Mouse (Mus musculus): Measurements from ENCODE around the gene Dscaml1. TPM values are rescaled to one million over a fixed set of nuclear protein-coding genes. Genes with fewer than 3 reads are reported as not detected.
A peak's percentile ranks its signal among the peaks of the same experiment; 100 is the strongest.

Gene Dscaml1
- polyA plus RNA-seq, 1 experiment from 2014 or later, result 10.8 TPM

GRCm38 (mm10) chr9:45454889-45455610, 28.6 kb downstream of the Dscaml1 start:
- Histone ChIP-seq H3K9ac (ENCODE audit: low read depth, low read length) (no peak overlapping the region), H3K27ac (ENCODE audit: low read depth, low read length) (no peak overlapping the region; the same call in 1 of the 2 replicates), H3K4me2 (ENCODE audit: low read length) (no peak overlapping the region), H3K9me3 (ENCODE audit: control insufficient read depth, low read length) (no peaks in the 10 kb centered on the region), H3K4me1 (ENCODE audit: control insufficient read depth, insufficient read depth, low read depth, low read length) (peaks cover 7% of the 10 kb centered on the region), H3K27me3 (replicated peaks; ENCODE audit: control insufficient read depth, insufficient read depth, low read length) (no peaks in the 10 kb centered on the region), H3K36me3 (ENCODE audit: control insufficient read depth, insufficient read depth, low read length) (no peaks in the 10 kb centered on the region), H3K4me3 (ENCODE audit: low read length) (no peak overlapping the region)
- peak; percentile 52 for ATAC-seq
- 37% methylated on average over 8 of the region's 8 CpGs for WGBS

- Histone ChIP-seq H3K27ac (ENCODE audit: low read depth, low read length) (no peak overlapping the region), H3K36me3 (ENCODE audit: control insufficient read depth, insufficient read depth, low read length) (no peaks in the 10 kb centered on the region), H3K4me1 (ENCODE audit: control insufficient read depth, insufficient read depth, low read depth, low read length) (peaks cover 7% of the 10 kb centered on the region), H3K4me2 (ENCODE audit: low read length) (no peak overlapping the region), H3K9ac (ENCODE audit: low read depth, low read length) (no peak overlapping the region), H3K4me3 (ENCODE audit: low read length) (no peak overlapping the region), H3K27me3 (replicated peaks; ENCODE audit: control insufficient read depth, insufficient read depth, low read length) (no peaks in the 10 kb centered on the region), H3K9me3 (ENCODE audit: control insufficient read depth, low read length) (no peaks in the 10 kb centered on the region)
- 40% methylated on average over 7 of the region's 7 CpGs for WGBS
- no peak for ATAC-seq
Measured at GRCm38 (mm10) chr9:45457200-45457599, 30.8 kb downstream of the Dscaml1 start.

- Histone ChIP-seq H3K4me3 (ENCODE audit: low read length) (no peak overlapping the region), H3K9me3 (ENCODE audit: control insufficient read depth, low read length) (no peaks in the 10 kb centered on the region; the same call in 1 of the 2 replicates), H3K27ac (ENCODE audit: low read depth, low read length) (no peak overlapping the region), H3K4me2 (ENCODE audit: low read length) (no peak overlapping the region), H3K27me3 (replicated peaks; ENCODE audit: control insufficient read depth, insufficient read depth, low read length) (no peaks in the 10 kb centered on the region), H3K9ac (ENCODE audit: low read depth, low read length) (no peak overlapping the region), H3K4me1 (ENCODE audit: control insufficient read depth, insufficient read depth, low read depth, low read length) (peaks cover 7% of the 10 kb centered on the region), H3K36me3 (ENCODE audit: control insufficient read depth, insufficient read depth, low read length) (no peaks in the 10 kb centered on the region)
- no peak for ATAC-seq
- WGBS, result 49% methylated on average over 14 of the region's 14 CpGs
Measured at GRCm38 (mm10) chr9:45458363-45458762, 31.9 kb downstream of the Dscaml1 start.

GRCm38 (mm10) chr9:45465396-45466019, 39.1 kb downstream of the Dscaml1 start:
- Histone ChIP-seq H3K4me1 (ENCODE audit: control insufficient read depth, insufficient read depth, low read depth, low read length) (peaks cover 6% of the 10 kb centered on the region), H3K36me3 (ENCODE audit: control insufficient read depth, insufficient read depth, low read length) (no peaks in the 10 kb centered on the region), H3K9ac (ENCODE audit: low read depth, low read length) (no peak overlapping the region), H3K4me3 (ENCODE audit: low read length) (no peak overlapping the region), H3K9me3 (ENCODE audit: control insufficient read depth, low read length) (no peaks in the 10 kb centered on the region; the same call in 1 of the 2 replicates), H3K27ac (ENCODE audit: low read depth, low read length) (no peak overlapping the region), H3K27me3 (replicated peaks; ENCODE audit: control insufficient read depth, insufficient read depth, low read length) (no peaks in the 10 kb centered on the region), H3K4me2 (ENCODE audit: low read length) (no peak overlapping the region)
- ATAC-seq, result no peak
- 48% methylated on average over 6 of the region's 6 CpGs for WGBS

- Histone ChIP-seq H3K9me3 (ENCODE audit: control insufficient read depth, low read length) (no peaks in the 10 kb centered on the region), H3K27ac (ENCODE audit: low read depth, low read length) (no peak overlapping the region), H3K36me3 (ENCODE audit: control insufficient read depth, insufficient read depth, low read length) (no peaks in the 10 kb centered on the region), H3K4me3 (ENCODE audit: low read length) (no peak overlapping the region), H3K4me1 (ENCODE audit: control insufficient read depth, insufficient read depth, low read depth, low read length) (peaks cover 17% of the 10 kb centered on the region), H3K9ac (ENCODE audit: low read depth, low read length) (no peak overlapping the region), H3K27me3 (replicated peaks; ENCODE audit: control insufficient read depth, insufficient read depth, low read length) (no peaks in the 10 kb centered on the region), H3K4me2 (ENCODE audit: low read length) (no peak overlapping the region)
- ATAC-seq, result no peak
- WGBS, result 78% methylated on average over 10 of the region's 10 CpGs
Measured at GRCm38 (mm10) chr9:45468235-45468634, 41.8 kb downstream of the Dscaml1 start.

GRCm38 (mm10) chr9:45470746-45471471, 44.5 kb downstream of the Dscaml1 start:
- H3K36me3 ChIP-seq (ENCODE audit: control insufficient read depth, insufficient read depth, low read length), result no peaks in the 10 kb centered on the region
- peak overlapping the region; percentile 70 for H3K27ac ChIP-seq (ENCODE audit: low read depth, low read length)
- peak overlapping the region; percentile 25; the same call in 1 of the 2 replicates for H3K9ac ChIP-seq (ENCODE audit: low read depth, low read length)
- H3K4me3 ChIP-seq (ENCODE audit: low read length), result no peak overlapping the region
- no peaks in the 10 kb centered on the region for H3K9me3 ChIP-seq (ENCODE audit: control insufficient read depth, low read length)
- no peak overlapping the region for H3K4me2 ChIP-seq (ENCODE audit: low read length)
- no peak; the same call in 1 of the 2 replicates for ATAC-seq
- 64% methylated on average over 10 of the region's 10 CpGs for WGBS
- H3K4me1 ChIP-seq (ENCODE audit: control insufficient read depth, insufficient read depth, low read depth, low read length), result peaks cover 17% of the 10 kb centered on the region
- no peaks in the 10 kb centered on the region for H3K27me3 ChIP-seq (replicated peaks; ENCODE audit: control insufficient read depth, insufficient read depth, low read length)

- WGBS, result 13% methylated on average over 9 of the region's 9 CpGs
- ATAC-seq, result peak; percentile 54
- no peak overlapping the region for H3K27ac ChIP-seq (ENCODE audit: low read depth, low read length)
- H3K27me3 ChIP-seq (replicated peaks; ENCODE audit: control insufficient read depth, insufficient read depth, low read length), result no peaks in the 10 kb centered on the region
- no peak overlapping the region for H3K4me3 ChIP-seq (ENCODE audit: low read length)
- no peak overlapping the region for H3K4me2 ChIP-seq (ENCODE audit: low read length)
- peaks cover 17% of the 10 kb centered on the region for H3K4me1 ChIP-seq (ENCODE audit: control insufficient read depth, insufficient read depth, low read depth, low read length)
- H3K9me3 ChIP-seq (ENCODE audit: control insufficient read depth, low read length), result no peaks in the 10 kb centered on the region
- H3K36me3 ChIP-seq (ENCODE audit: control insufficient read depth, insufficient read depth, low read length), result no peaks in the 10 kb centered on the region
- H3K9ac ChIP-seq (ENCODE audit: low read depth, low read length), result no peak overlapping the region
Measured at GRCm38 (mm10) chr9:45471691-45472090, 45.3 kb downstream of the Dscaml1 start.

- Histone ChIP-seq H3K4me3 (ENCODE audit: low read length) (no peak overlapping the region), H3K9me3 (ENCODE audit: control insufficient read depth, low read length) (no peaks in the 10 kb centered on the region), H3K4me1 (ENCODE audit: control insufficient read depth, insufficient read depth, low read depth, low read length) (peaks cover 16% of the 10 kb centered on the region), H3K9ac (ENCODE audit: low read depth, low read length) (no peak overlapping the region), H3K27ac (ENCODE audit: low read depth, low read length) (no peak overlapping the region), H3K36me3 (ENCODE audit: control insufficient read depth, insufficient read depth, low read length) (no peaks in the 10 kb centered on the region), H3K27me3 (replicated peaks; ENCODE audit: control insufficient read depth, insufficient read depth, low read length) (no peaks in the 10 kb centered on the region), H3K4me2 (ENCODE audit: low read length) (no peak overlapping the region)
- ATAC-seq, result no peak
Measured at GRCm38 (mm10) chr9:45474874-45475273, 48.4 kb downstream of the Dscaml1 start.

GRCm38 (mm10) chr9:45480936-45481335, 54.5 kb downstream of the Dscaml1 start:
- WGBS, result 91% methylated on average over 9 of the region's 9 CpGs
- Histone ChIP-seq H3K27me3 (replicated peaks; ENCODE audit: control insufficient read depth, insufficient read depth, low read length) (no peaks in the 10 kb centered on the region), H3K27ac (ENCODE audit: low read depth, low read length) (no peak overlapping the region), H3K4me2 (ENCODE audit: low read length) (no peak overlapping the region), H3K4me3 (ENCODE audit: low read length) (no peak overlapping the region), H3K9ac (ENCODE audit: low read depth, low read length) (no peak overlapping the region), H3K9me3 (ENCODE audit: control insufficient read depth, low read length) (no peaks in the 10 kb centered on the region), H3K4me1 (ENCODE audit: control insufficient read depth, insufficient read depth, low read depth, low read length) (no peaks in the 10 kb centered on the region), H3K36me3 (ENCODE audit: control insufficient read depth, insufficient read depth, low read length) (no peaks in the 10 kb centered on the region)
- no peak for ATAC-seq

All from hindbrain, embryonic 16.5 days (tissue).